Mouse (Mus musculus): ENCODE data around the gene Dnm1. TPM values are rescaled to one million over a fixed set of nuclear protein-coding genes. Genes with fewer than 3 reads are reported as not detected.

Dnm1 gene
- polyA plus RNA-seq, 1 experiment: 1,410 TPM

GRCm38 (mm10) chr2:32358381-32358780 lies 5.2 kb upstream of the Dnm1 start:
- no peaks in the 10 kb centered on the region for H3K27me3 ChIP-seq (ENCODE audit: control insufficient read depth, insufficient read depth, low read length)
- no peak overlapping the region for H3K27ac ChIP-seq (ENCODE audit: insufficient read depth, low read length)
- DNase-seq: no peak
- no peaks in the 10 kb centered on the region for H3K4me1 ChIP-seq (ENCODE audit: control insufficient read depth, insufficient read depth, low read length)
- 78% methylated on average over 10 of the region's 10 CpGs for WGBS
- H3K4me3 ChIP-seq (replicated peaks; ENCODE audit: insufficient read depth, low read depth, low read length): no peak overlapping the region
- TF ChIP-seq CTCF (IDR thresholded peaks at IDR 0.05; ENCODE audit: borderline replicate concordance, insufficient read depth, low read depth, low read length): no peak
- no peak for TF ChIP-seq POLR2A (IDR thresholded peaks at IDR 0.05; ENCODE audit: borderline replicate concordance, insufficient read depth, low read length)

DNA sequence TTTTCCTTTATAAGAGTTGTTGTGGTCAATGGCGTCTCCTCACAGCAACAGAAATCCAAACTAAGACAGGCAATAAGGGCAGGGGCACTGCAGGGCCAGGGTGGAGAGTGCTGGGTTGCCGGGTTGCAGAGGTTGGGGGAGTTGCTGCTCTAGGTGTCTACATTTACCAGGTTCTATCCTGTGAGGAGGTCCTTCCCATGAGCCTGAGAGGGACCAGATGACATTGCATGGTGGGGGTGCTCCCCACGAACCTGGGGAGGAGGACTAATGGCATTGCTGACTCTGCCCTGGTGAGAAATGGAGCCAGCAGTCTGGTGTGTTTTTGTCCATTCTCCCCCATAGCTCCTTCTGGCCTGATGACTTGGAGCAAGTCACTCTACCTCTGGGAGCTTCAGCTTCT lies 4.6 kb upstream of the Dnm1 start:
- DNase-seq: no peak
- Histone ChIP-seq H3K27me3 (ENCODE audit: control insufficient read depth, insufficient read depth, low read length) (no peaks in the 10 kb centered on the region), H3K27ac (ENCODE audit: insufficient read depth, low read length) (no peak overlapping the region), H3K4me1 (ENCODE audit: control insufficient read depth, insufficient read depth, low read length) (no peaks in the 10 kb centered on the region), H3K4me3 (replicated peaks; ENCODE audit: insufficient read depth, low read depth, low read length) (no peak overlapping the region)
- no peak for TF ChIP-seq POLR2A (IDR thresholded peaks at IDR 0.05; ENCODE audit: borderline replicate concordance, insufficient read depth, low read length)
- no peak for TF ChIP-seq CTCF (IDR thresholded peaks at IDR 0.05; ENCODE audit: borderline replicate concordance, insufficient read depth, low read depth, low read length)
- 84% methylated on average over 3 of the region's 3 CpGs for whole genome bisulfite sequencing

GRCm38 (mm10) chr2:32356216-32356615 lies 3.1 kb upstream of the Dnm1 start:
- Histone ChIP-seq H3K4me1 (ENCODE audit: control insufficient read depth, insufficient read depth, low read length) (no peaks in the 10 kb centered on the region), H3K27ac (ENCODE audit: insufficient read depth, low read length) (no peak overlapping the region), H3K27me3 (ENCODE audit: control insufficient read depth, insufficient read depth, low read length) (no peaks in the 10 kb centered on the region), H3K4me3 (replicated peaks; ENCODE audit: insufficient read depth, low read depth, low read length) (no peak overlapping the region)
- 80% methylated on average over 10 of the region's 10 CpGs for WGBS
- TF ChIP-seq CTCF (IDR thresholded peaks at IDR 0.05; ENCODE audit: borderline replicate concordance, insufficient read depth, low read depth, low read length) (no peak), POLR2A (IDR thresholded peaks at IDR 0.05; ENCODE audit: borderline replicate concordance, insufficient read depth, low read length) (no peak)
- DNase-seq: no peak

- no peak overlapping the region for H3K4me3 ChIP-seq (replicated peaks; ENCODE audit: insufficient read depth, low read depth, low read length)
- peak in 1 of 2 experiments; percentile 13 for DNase-seq
- WGBS: 89% methylated on average over 3 of the region's 3 CpGs
- H3K27me3 ChIP-seq (ENCODE audit: control insufficient read depth, insufficient read depth, low read length): no peaks in the 10 kb centered on the region
- H3K4me1 ChIP-seq (ENCODE audit: control insufficient read depth, insufficient read depth, low read length): peaks cover 7% of the 10 kb centered on the region
- no peak for TF ChIP-seq POLR2A (IDR thresholded peaks at IDR 0.05; ENCODE audit: borderline replicate concordance, insufficient read depth, low read length)
- TF ChIP-seq CTCF (IDR thresholded peaks at IDR 0.05; ENCODE audit: borderline replicate concordance, insufficient read depth, low read depth, low read length): no peak
- H3K27ac ChIP-seq (ENCODE audit: insufficient read depth, low read length): no peak overlapping the region
These were observed 1.3 kb upstream of the Dnm1 start for GRCm38 (mm10) chr2:32354336-32354895.

- no peak overlapping the region for H3K4me3 ChIP-seq (replicated peaks; ENCODE audit: insufficient read depth, low read depth, low read length)
- WGBS: 78% methylated on average over 6 of the region's 6 CpGs
These were observed 698 bp upstream of the Dnm1 start for GRCm38 (mm10) chr2:32353836-32354235.

GRCm38 (mm10) chr2:32352151-32353006 lies 759 bp downstream of the Dnm1 start, which contains the start of gene Ciz1:
Ciz1 (plus strand) TSS chr2:32352327.
- H3K27ac ChIP-seq (ENCODE audit: insufficient read depth, low read length): peak within 1 kb of the TSS; percentile 100
- H3K4me1 ChIP-seq (ENCODE audit: control insufficient read depth, insufficient read depth, low read length): peaks cover 23% of the 10 kb centered on the region
- H3K27me3 ChIP-seq (ENCODE audit: control insufficient read depth, insufficient read depth, low read length): no peaks in the 10 kb centered on the region
- TF ChIP-seq POLR2A (IDR thresholded peaks at IDR 0.05; ENCODE audit: borderline replicate concordance, insufficient read depth, low read length): 0 out of 2 replicates have a peak, but pooled peaks have one; percentile 51
- no peak for TF ChIP-seq CTCF (IDR thresholded peaks at IDR 0.05; ENCODE audit: borderline replicate concordance, insufficient read depth, low read depth, low read length)
- H3K4me3 ChIP-seq (replicated peaks; ENCODE audit: insufficient read depth, low read depth, low read length): peak within 1 kb of the TSS; percentile 99
- DNase-seq: peak; percentile 81 to 83
- 2% methylated on average over 43 of the region's 52 CpGs for WGBS

More at GRCm38 (mm10) chr2:32353836-32354235, 698 bp upstream of the Dnm1 start:
- Histone ChIP-seq H3K27ac (ENCODE audit: insufficient read depth, low read length) (no peak overlapping the region), H3K27me3 (ENCODE audit: control insufficient read depth, insufficient read depth, low read length) (no peaks in the 10 kb centered on the region), H3K4me1 (ENCODE audit: control insufficient read depth, insufficient read depth, low read length) (peaks cover 13% of the 10 kb centered on the region)
- TF ChIP-seq CTCF (IDR thresholded peaks at IDR 0.05; ENCODE audit: borderline replicate concordance, insufficient read depth, low read depth, low read length) (no peak), POLR2A (IDR thresholded peaks at IDR 0.05; ENCODE audit: borderline replicate concordance, insufficient read depth, low read length) (no peak)
- peak in 1 of 2 experiments; percentile 26 for DNase-seq

GRCm38 (mm10) chr2:32351471-32351961 lies 1.6 kb downstream of the Dnm1 start:
- Histone ChIP-seq H3K27me3 (ENCODE audit: control insufficient read depth, insufficient read depth, low read length) (no peaks in the 10 kb centered on the region), H3K4me1 (ENCODE audit: control insufficient read depth, insufficient read depth, low read length) (peaks cover 31% of the 10 kb centered on the region), H3K4me3 (replicated peaks; ENCODE audit: insufficient read depth, low read depth, low read length) (peak overlapping the region; percentile 99), H3K27ac (ENCODE audit: insufficient read depth, low read length) (peak overlapping the region; percentile 100)
- TF ChIP-seq POLR2A (IDR thresholded peaks at IDR 0.05; ENCODE audit: borderline replicate concordance, insufficient read depth, low read length): 0 out of 2 replicates have a peak, but pooled peaks have one; percentile 6
- TF ChIP-seq CTCF (IDR thresholded peaks at IDR 0.05; ENCODE audit: borderline replicate concordance, insufficient read depth, low read depth, low read length): no peak
- peak; percentile 75 to 76 for DNase-seq
- WGBS: 21% methylated on average over 9 of the region's 9 CpGs

Data from cerebellum, adult 2 months (tissue).